Mouse (Mus musculus) hindbrain, embryonic 15.5 days (tissue): ENCODE results near the gene Fez1. TPM values are rescaled to one million over a fixed set of nuclear protein-coding genes. Genes with fewer than 3 reads are reported as not detected.
A peak's percentile ranks its signal among the peaks of the same experiment; 100 is the strongest.

Experiments
- ATAC-seq: fragments of 200-750 bp; cut with Nextera tagmentation; 2 replicates; pipeline ENCODE4 v1.8.0; 2017; ENCODE audit warnings: low read depth, moderate number of reproducible peaks, moderate TSS enrichment; ENCODE audit not compliant: low FRiP score
- H3K27ac ChIP-seq: fragments of 300-500 bp; sonication (generic); replicated peaks from 2 replicates; pipeline ENCODE4 v1.5.1; 2015; ENCODE audit warnings: mild to moderate bottlenecking, inconsistent platforms
- H3K27me3 ChIP-seq: fragments of 300-500 bp; sonication (generic); 2 replicates; pipeline ENCODE4 v1.6.1; 2015; ENCODE audit warnings: control low read depth, inconsistent platforms
- H3K36me3 ChIP-seq: fragments of 300-500 bp; sonication (generic); 2 replicates; pipeline ENCODE4 v1.6.1; 2015; ENCODE audit warnings: control low read depth, inconsistent platforms
- H3K4me1 ChIP-seq: fragments of 300-500 bp; sonication (generic); replicated peaks from 2 replicates; pipeline ENCODE4 v1.6.1; 2015; ENCODE audit warnings: control low read depth, inconsistent platforms
- H3K4me2 ChIP-seq: fragments of 300-500 bp; sonication (generic); 2 replicates; pipeline ENCODE4 v1.6.1; 2015; ENCODE audit warnings: moderate library complexity, mild to moderate bottlenecking, inconsistent platforms
- H3K4me3 ChIP-seq: fragments of 300-500 bp; sonication (generic); 2 replicates; pipeline ENCODE4 v1.5.1; 2015; ENCODE audit warnings: mild to moderate bottlenecking, inconsistent platforms
- H3K9ac ChIP-seq: fragments of 300-500 bp; sonication (generic); 2 replicates; pipeline ENCODE4 v1.6.1; 2015; ENCODE audit warnings: inconsistent platforms
- H3K9me3 ChIP-seq: fragments of 300-500 bp; sonication (generic); 2 replicates; pipeline ENCODE4 v1.6.1; 2016; ENCODE audit warnings: control low read depth, inconsistent platforms
- WGBS: fragments of 180-500 bp; shearing (Covaris S2); methylation state at CpG from one replicate; pipeline ENCODE4 v1.1.7; 2015; 5-methylcytosine and 5-hydroxymethylcytosine counted together
- polyA plus RNA-seq: library from polyadenylated mRNA; unstranded; fragments of >200 nt; fragmentation: Nextera tagmentation; extraction: Ambion mirVana; gene quantifications from 2 replicates; pipeline ENCODE4 v1.2.1, GENCODE M21; 2015

Gene Fez1
- polyA plus RNA-seq, 1 experiment from 2014 or later = 554 TPM

GRCm38 (mm10) chr9:36848661-36849060, 27.0 kb downstream of the Fez1 start:
- H3K4me1 ChIP-seq = no peaks in the 10 kb centered on the region
- WGBS = 80% methylated on average over 2 of the region's 2 CpGs
- ATAC-seq = no peak
- H3K36me3 ChIP-seq = peaks cover 76% of the 10 kb centered on the region
- no peak overlapping the region for H3K4me3 ChIP-seq
- H3K27me3 ChIP-seq = no peaks in the 10 kb centered on the region
- no peaks in the 10 kb centered on the region for H3K9me3 ChIP-seq
- no peak overlapping the region for H3K27ac ChIP-seq
- no peak overlapping the region for H3K9ac ChIP-seq
- no peak overlapping the region for H3K4me2 ChIP-seq

GRCm38 (mm10) chr9:36850091-36850490, 28.4 kb downstream of the Fez1 start:
- H3K9ac ChIP-seq = no peak overlapping the region

GRCm38 (mm10) chr9:36852175-36852574, 30.5 kb downstream of the Fez1 start:
- Histone ChIP-seq H3K4me2 (no peak overlapping the region), H3K27me3 (no peaks in the 10 kb centered on the region), H3K27ac (no peak overlapping the region), H3K9ac (no peak overlapping the region), H3K4me3 (no peak overlapping the region), H3K36me3 (peaks cover 59% of the 10 kb centered on the region), H3K9me3 (no peaks in the 10 kb centered on the region), H3K4me1 (no peaks in the 10 kb centered on the region)
- WGBS = 92% methylated on average over 2 of the region's 2 CpGs
- no peak for ATAC-seq

More at GRCm38 (mm10) chr9:36850091-36850490, 28.4 kb downstream of the Fez1 start:
- no peak for ATAC-seq
- Histone ChIP-seq H3K4me1 (no peaks in the 10 kb centered on the region), H3K4me3 (no peak overlapping the region), H3K27me3 (no peaks in the 10 kb centered on the region), H3K9me3 (no peaks in the 10 kb centered on the region), H3K27ac (no peak overlapping the region), H3K4me2 (no peak overlapping the region), H3K36me3 (peaks cover 63% of the 10 kb centered on the region)
- 59% methylated on average over 1 of the region's 1 CpGs for WGBS

- no peak overlapping the region for H3K27ac ChIP-seq
- 64% methylated on average over 2 of the region's 2 CpGs for WGBS
- ATAC-seq = no peak
- H3K4me3 ChIP-seq = no peak overlapping the region
- no peaks in the 10 kb centered on the region; the same call in 1 of the 2 replicates for H3K4me1 ChIP-seq
- no peak overlapping the region for H3K9ac ChIP-seq
- H3K4me2 ChIP-seq = no peak overlapping the region
- H3K27me3 ChIP-seq = no peaks in the 10 kb centered on the region
- peaks cover 51% of the 10 kb centered on the region for H3K36me3 ChIP-seq
- H3K9me3 ChIP-seq = no peaks in the 10 kb centered on the region
Measured at GRCm38 (mm10) chr9:36856351-36856750, 34.7 kb downstream of the Fez1 start.

- no peak overlapping the region for H3K9ac ChIP-seq
- ATAC-seq = no peak
- no peak overlapping the region for H3K27ac ChIP-seq
- H3K4me2 ChIP-seq = no peak overlapping the region
- no peak overlapping the region for H3K4me3 ChIP-seq
- no peaks in the 10 kb centered on the region for H3K27me3 ChIP-seq
- H3K9me3 ChIP-seq = no peaks in the 10 kb centered on the region
- 9% methylated on average over 8 of the region's 8 CpGs for WGBS
- no peaks in the 10 kb centered on the region; the same call in 1 of the 2 replicates for H3K4me1 ChIP-seq
- peaks cover 51% of the 10 kb centered on the region for H3K36me3 ChIP-seq
Measured at GRCm38 (mm10) chr9:36857476-36858117, 35.9 kb downstream of the Fez1 start.

- no peaks in the 10 kb centered on the region for H3K27me3 ChIP-seq
- no peak overlapping the region for H3K9ac ChIP-seq
- peaks cover 58% of the 10 kb centered on the region for H3K36me3 ChIP-seq
- no peaks in the 10 kb centered on the region; the same call in 1 of the 2 replicates for H3K4me1 ChIP-seq
- no peaks in the 10 kb centered on the region for H3K9me3 ChIP-seq
- no peak overlapping the region for H3K4me3 ChIP-seq
- peak; percentile 34; the same call in 1 of the 2 replicates for ATAC-seq
- H3K27ac ChIP-seq = no peak overlapping the region
- no peak overlapping the region for H3K4me2 ChIP-seq
- WGBS = 23% methylated on average over 4 of the region's 4 CpGs
Measured at GRCm38 (mm10) chr9:36858677-36859076, 37.0 kb downstream of the Fez1 start.

- Histone ChIP-seq H3K27ac (no peak overlapping the region), H3K4me3 (no peak overlapping the region), H3K4me2 (no peak overlapping the region), H3K27me3 (no peaks in the 10 kb centered on the region), H3K9ac (no peak overlapping the region), H3K36me3 (peaks cover 71% of the 10 kb centered on the region), H3K9me3 (no peaks in the 10 kb centered on the region), H3K4me1 (peaks cover 4% of the 10 kb centered on the region)
- 87% methylated on average over 2 of the region's 2 CpGs for WGBS
- ATAC-seq = no peak
Measured at GRCm38 (mm10) chr9:36862576-36862975, 40.9 kb downstream of the Fez1 start.

GRCm38 (mm10) chr9:36863694-36864093, 42.0 kb downstream of the Fez1 start:
- H3K9ac ChIP-seq = no peak overlapping the region
- no peak for ATAC-seq
- H3K27me3 ChIP-seq = no peaks in the 10 kb centered on the region
- no peak overlapping the region for H3K27ac ChIP-seq
- WGBS = 68% methylated on average over 3 of the region's 3 CpGs
- no peak overlapping the region for H3K4me2 ChIP-seq
- no peaks in the 10 kb centered on the region for H3K9me3 ChIP-seq
- peaks cover 4% of the 10 kb centered on the region; the same call in 1 of the 2 replicates for H3K4me1 ChIP-seq
- no peak overlapping the region for H3K4me3 ChIP-seq
- H3K36me3 ChIP-seq = peaks cover 79% of the 10 kb centered on the region

GRCm38 (mm10) chr9:36864862-36865813, 43.5 kb downstream of the Fez1 start:
- WGBS = 27% methylated on average over 4 of the region's 4 CpGs
- Histone ChIP-seq H3K9me3 (no peaks in the 10 kb centered on the region), H3K27ac (peak overlapping the region; percentile 63), H3K4me1 (peaks cover 4% of the 10 kb centered on the region; the same call in 1 of the 2 replicates), H3K27me3 (no peaks in the 10 kb centered on the region), H3K4me3 (no peak overlapping the region), H3K36me3 (peaks cover 86% of the 10 kb centered on the region), H3K9ac (no peak overlapping the region), H3K4me2 (no peak overlapping the region)
- peak; percentile 57; the same call in 1 of the 2 replicates for ATAC-seq

GRCm38 (mm10) chr9:36868662-36869061, 47.0 kb downstream of the Fez1 start:
- peaks cover 85% of the 10 kb centered on the region for H3K36me3 ChIP-seq
- ATAC-seq = no peak
- 85% methylated on average over 6 of the region's 6 CpGs for WGBS

GRCm38 (mm10) chr9:36870263-36870662, 48.6 kb downstream of the Fez1 start:
- Histone ChIP-seq H3K4me2 (no peak overlapping the region), H3K27ac (no peak overlapping the region), H3K4me1 (peaks cover 3% of the 10 kb centered on the region; the same call in 1 of the 2 replicates), H3K9ac (no peak overlapping the region), H3K4me3 (no peak overlapping the region), H3K9me3 (no peaks in the 10 kb centered on the region), H3K36me3 (peaks cover 86% of the 10 kb centered on the region), H3K27me3 (no peaks in the 10 kb centered on the region)
- WGBS = 67% methylated on average over 1 of the region's 1 CpGs
- ATAC-seq = no peak

More at GRCm38 (mm10) chr9:36868662-36869061, 47.0 kb downstream of the Fez1 start:
- H3K4me1 ChIP-seq = peaks cover 4% of the 10 kb centered on the region; the same call in 1 of the 2 replicates
- no peak overlapping the region for H3K4me3 ChIP-seq
- no peaks in the 10 kb centered on the region for H3K27me3 ChIP-seq
- H3K27ac ChIP-seq = no peak overlapping the region
- H3K9ac ChIP-seq = no peak overlapping the region
- H3K9me3 ChIP-seq = no peaks in the 10 kb centered on the region
- no peak overlapping the region for H3K4me2 ChIP-seq

GRCm38 (mm10) chr9:36873796-36874195, 52.1 kb downstream of the Fez1 start:
- Histone ChIP-seq H3K4me2 (no peak overlapping the region), H3K4me3 (no peak overlapping the region), H3K27me3 (no peaks in the 10 kb centered on the region), H3K36me3 (peaks cover 91% of the 10 kb centered on the region), H3K4me1 (no peaks in the 10 kb centered on the region), H3K27ac (no peak overlapping the region), H3K9me3 (no peaks in the 10 kb centered on the region), H3K9ac (no peak overlapping the region)
- WGBS = 89% methylated on average over 2 of the region's 2 CpGs
- ATAC-seq = no peak
